In genomic region chr7:97579976-97580842, GRCm38 (mm10) we compare ENCODE assay signal across 8 mouse cellular contexts. TPM values are rescaled to one million over a fixed set of nuclear protein-coding genes. Genes with fewer than 3 reads are reported as not detected.
DNase-seq lines count a peak whose midpoint lies in the region; ATAC-seq and TF ChIP-seq lines count a peak whose summit lies in the region.

No protein-coding gene starts in this region.

- under 1% methylated on average over 59 of the region's 65 CpGs for WGBS in heart, embryonic 12.5 days
- under 1% methylated on average over 55 of the region's 65 CpGs for WGBS in kidney, postnatal 0 days
- under 1% methylated on average over 65 of the region's 65 CpGs for WGBS in liver, embryonic 13.5 days (ENCODE audit: insufficient replicate concordance)
- under 1% methylated on average over 59 of the region's 65 CpGs for WGBS in stomach, embryonic 15.5 days

- no peaks in the 10 kb centered on the region for H3K9me3 ChIP-seq in erythroblast, embryonic 14.5 days (ENCODE audit: control insufficient read depth, low read length)
- no peaks in the 10 kb centered on the region for H3K9me3 ChIP-seq in heart, embryonic 12.5 days (replicated peaks)
- H3K9me3 ChIP-seq in kidney, postnatal 0 days (replicated peaks; ENCODE audit: low read length) = no peaks in the 10 kb centered on the region
- no peaks in the 10 kb centered on the region for H3K9me3 ChIP-seq in liver, embryonic 13.5 days (replicated peaks)
- H3K9me3 ChIP-seq in stomach, embryonic 15.5 days = no peaks in the 10 kb centered on the region

- no peaks in the 10 kb centered on the region for H3K36me3 ChIP-seq in erythroblast, embryonic 14.5 days (ENCODE audit: control insufficient read depth)
- peaks cover 5% of the 10 kb centered on the region; the same call in 1 of the 2 replicates for H3K36me3 ChIP-seq in heart, embryonic 12.5 days
- H3K36me3 ChIP-seq in kidney, postnatal 0 days (ENCODE audit: insufficient read depth, low read length) = no peaks in the 10 kb centered on the region
- H3K36me3 ChIP-seq in liver, embryonic 13.5 days = no peaks in the 10 kb centered on the region; the same call in 1 of the 2 replicates
- no peaks in the 10 kb centered on the region for H3K36me3 ChIP-seq in stomach, embryonic 15.5 days

- H3K4me3 ChIP-seq in erythroblast, embryonic 14.5 days (replicated peaks) = peak overlapping the region; percentile 100
- peak overlapping the region; percentile 99 for H3K4me3 ChIP-seq in heart, embryonic 12.5 days
- peak overlapping the region; percentile 98 for H3K4me3 ChIP-seq in kidney, postnatal 0 days (replicated peaks; ENCODE audit: low read depth, low read length)
- H3K4me3 ChIP-seq in liver, embryonic 13.5 days (replicated peaks) = peak overlapping the region; percentile 100
- H3K4me3 ChIP-seq in stomach, embryonic 15.5 days (replicated peaks) = peak overlapping the region; percentile 100

- H3K9ac ChIP-seq in heart, embryonic 12.5 days = peak overlapping the region; percentile 99
- H3K9ac ChIP-seq in kidney, postnatal 0 days (ENCODE audit: low read depth, low read length) = peak overlapping the region; percentile 97
- H3K9ac ChIP-seq in liver, embryonic 13.5 days = peak overlapping the region; percentile 99
- H3K9ac ChIP-seq in stomach, embryonic 15.5 days = peak overlapping the region; percentile 99

- peak; percentile 60 for ATAC-seq in heart, embryonic 12.5 days (ENCODE audit: insufficient number of reproducible peaks, low FRiP score)
- ATAC-seq in kidney, postnatal 0 days (replicated peaks; ENCODE audit: low FRiP score, low read depth) = peak; percentile 23
- peak; percentile 45 for ATAC-seq in liver, embryonic 13.5 days (ENCODE audit: low read depth)
- peak; percentile 16 for ATAC-seq in stomach, embryonic 15.5 days (ENCODE audit: insufficient read depth, low FRiP score, low read depth)

- H3K27me3 ChIP-seq in erythroblast, embryonic 14.5 days (ENCODE audit: control insufficient read depth) = no peaks in the 10 kb centered on the region
- H3K27me3 ChIP-seq in heart, embryonic 12.5 days (replicated peaks) = no peaks in the 10 kb centered on the region
- H3K27me3 ChIP-seq in kidney, postnatal 0 days (ENCODE audit: insufficient read depth, low read length) = no peaks in the 10 kb centered on the region
- no peaks in the 10 kb centered on the region for H3K27me3 ChIP-seq in liver, embryonic 13.5 days
- H3K27me3 ChIP-seq in stomach, embryonic 15.5 days (replicated peaks) = no peaks in the 10 kb centered on the region

- peak; percentile 65 for DNase-seq in CD4-positive, CD25-positive, alpha-beta regulatory T cell, adult 2 months (ENCODE audit: low read depth, low spot score)
- DNase-seq in adrenal gland, postnatal 4 days (ENCODE audit: low spot score in 2 of 2) = peak; percentile 19
- peak; percentile 56 for DNase-seq in kidney, postnatal 0 days (ENCODE audit: low spot score)
- peak; percentile 40 for DNase-seq in liver, embryonic 13.5 days
- DNase-seq in natural killer cell, adult 2 months (ENCODE audit: low spot score in 2 of 2) = peak; percentile 28 to 49

- peaks cover 34% of the 10 kb centered on the region for H3K4me1 ChIP-seq in erythroblast, embryonic 14.5 days (ENCODE audit: control insufficient read depth)
- H3K4me1 ChIP-seq in heart, embryonic 12.5 days (replicated peaks) = peaks cover 5% of the 10 kb centered on the region
- no peaks in the 10 kb centered on the region; the same call in 1 of the 2 replicates for H3K4me1 ChIP-seq in kidney, postnatal 0 days (replicated peaks; ENCODE audit: insufficient read depth, low read length)
- peaks cover 30% of the 10 kb centered on the region for H3K4me1 ChIP-seq in liver, embryonic 13.5 days (replicated peaks)
- 0 out of 2 replicates have a peak, but pooled peaks cover 4% of the 10 kb centered on the region for H3K4me1 ChIP-seq in stomach, embryonic 15.5 days

- peak overlapping the region; percentile 81 for H3K4me2 ChIP-seq in heart, embryonic 12.5 days
- peak overlapping the region; percentile 68 for H3K4me2 ChIP-seq in kidney, postnatal 0 days (ENCODE audit: low read length)
- H3K4me2 ChIP-seq in liver, embryonic 13.5 days = peak overlapping the region; percentile 93
- H3K4me2 ChIP-seq in stomach, embryonic 15.5 days = peak overlapping the region; percentile 82

- no peak for TF ChIP-seq CTCF in kidney, postnatal 0 days (IDR thresholded peaks at IDR 0.05; ENCODE audit: low read depth)

- H3K27ac ChIP-seq in heart, embryonic 12.5 days (ENCODE audit: poor library complexity, severe bottlenecking) = peak overlapping the region; percentile 99
- H3K27ac ChIP-seq in kidney, postnatal 0 days = peak overlapping the region; percentile 99
- H3K27ac ChIP-seq in liver, embryonic 13.5 days = peak overlapping the region; percentile 94
- H3K27ac ChIP-seq in stomach, embryonic 15.5 days = peak overlapping the region; percentile 99

RNA-seq across cellular contexts. Expression of gene Rsf1, which starts 0.5 kb away (rescaled TPM):
- 10 to 100 TPM; 35.4 to 40.4 TPM for total RNA-seq in adrenal gland, postnatal 4 days (2021)
- polyA plus RNA-seq in erythroblast, embryonic 14.5 days (2012) = 0.53 and 0.68 TPM in 2 replicates
- polyA plus RNA-seq in heart, embryonic 12.5 days (2016; fragmentation: Nextera tagmentation; extraction: Ambion mirVana) = 15.7 and 16.4 TPM in 2 replicates
- polyA plus RNA-seq in kidney, postnatal 0 days (2015; fragmentation: Nextera tagmentation; extraction: Ambion mirVana) = 17.7 and 22.0 TPM in 2 replicates
- 7.4 and 9.0 TPM in 2 replicates for polyA plus RNA-seq in liver, embryonic 13.5 days (2015; fragmentation: Nextera tagmentation; extraction: Ambion mirVana)
- 19.5 and 22.9 TPM in 2 replicates for polyA plus RNA-seq in stomach, embryonic 15.5 days (2015; fragmentation: Nextera tagmentation; extraction: Ambion mirVana)

RNA-seq across cellular contexts. Expression of gene Aamdc, which starts 0.9 kb away (rescaled TPM):
- 10 to 100 TPM; 29.9 to 33.4 TPM for total RNA-seq in adrenal gland, postnatal 4 days (2021)
- polyA plus RNA-seq in erythroblast, embryonic 14.5 days (2012) = 0.17 and 0.63 TPM in 2 replicates
- polyA plus RNA-seq in heart, embryonic 12.5 days (2016; fragmentation: Nextera tagmentation; extraction: Ambion mirVana) = 32.9 and 33.0 TPM in 2 replicates
- 59.7 and 61.4 TPM in 2 replicates for polyA plus RNA-seq in kidney, postnatal 0 days (2015; fragmentation: Nextera tagmentation; extraction: Ambion mirVana)
- 15.9 and 16.0 TPM in 2 replicates for polyA plus RNA-seq in liver, embryonic 13.5 days (2015; fragmentation: Nextera tagmentation; extraction: Ambion mirVana)
- 51.9 and 55.5 TPM in 2 replicates for polyA plus RNA-seq in stomach, embryonic 15.5 days (2015; fragmentation: Nextera tagmentation; extraction: Ambion mirVana)

Comparison
In these comparisons a context has a peak if more than half of its experiments do, and no peak if none do; other contexts are left out.
1. Peak in every context shown above with its lines: DNase-seq, ATAC-seq, H3K4me3 ChIP-seq and H3K27ac ChIP-seq.
2. RNA of gene Aamdc, which starts 0.9 kb away (polyA plus RNA-seq): 59.7 to 61.4 TPM in kidney, postnatal 0 days, 51.9 to 55.5 TPM in stomach, embryonic 15.5 days, 32.9 to 33.0 TPM in heart, embryonic 12.5 days and 15.9 to 16.0 TPM in liver, embryonic 13.5 days; 0.17 to 0.63 TPM in erythroblast, embryonic 14.5 days; every median in the first group is over 10 times any median in the second.